Mouse (Mus musculus) cerebellum, postnatal 10 days (tissue): ENCODE results near the gene Acnat2.
"Not testable (repeated sequence)": the region's sequence is repeated elsewhere in the genome, so short reads cannot be mapped to it uniquely, and the experiment has no call there.

Source experiments
- DNase-seq, 2 experiments: peaks; one replicate each; pipeline ENCODE4 v3.0.0; 2021; ENCODE audit warnings: mixed read lengths in 2 of 2

The Acnat2 gene

GRCm38 (mm10) chr4:49407957-49408356 lies at the start of gene Acnat2:
Gene Acnat2, minus strand, starts transcription at chr4:49408151.
- DNase-seq = not testable (repeated sequence)

- DNase-seq = no peak
Measured at GRCm38 (mm10) chr4:49456171-49456570, 48.2 kb upstream of the Acnat2 start.

- no peak for DNase-seq
Measured at GRCm38 (mm10) chr4:49451848-49452551, 44.0 kb upstream of the Acnat2 start.

GRCm38 (mm10) chr4:49451133-49451847 lies 43.3 kb upstream of the Acnat2 start:
- not testable (repeated sequence) for DNase-seq

GRCm38 (mm10) chr4:49436968-49437367 lies 29.0 kb upstream of the Acnat2 start:
- not testable (repeated sequence) for DNase-seq

- not testable (repeated sequence) for DNase-seq
Measured at GRCm38 (mm10) chr4:49410151-49410550, 2.2 kb upstream of the Acnat2 start.

GRCm38 (mm10) chr4:49386873-49387272 lies 21.1 kb downstream of the Acnat2 start:
- DNase-seq = no peak

- not testable (repeated sequence) for DNase-seq
Measured at GRCm38 (mm10) chr4:49383576-49384318, 24.2 kb downstream of the Acnat2 start.

- not testable (repeated sequence) for DNase-seq
Measured at GRCm38 (mm10) chr4:49368046-49368445, 39.9 kb downstream of the Acnat2 start.

GRCm38 (mm10) chr4:49357097-49357496 lies 50.9 kb downstream of the Acnat2 start:
- no peak for DNase-seq

GRCm38 (mm10) chr4:49350470-49350869 lies 57.5 kb downstream of the Acnat2 start:
- DNase-seq = no peak

GRCm38 (mm10) chr4:49348677-49349076 lies 59.3 kb downstream of the Acnat2 start:
- DNase-seq = peak in 1 of 2 experiments; percentile 22

GRCm38 (mm10) chr4:49348001-49348400 lies 60.0 kb downstream of the Acnat2 start:
- not testable (repeated sequence) for DNase-seq

GRCm38 (mm10) chr4:49340091-49340490 lies 67.9 kb downstream of the Acnat2 start:
- not testable (repeated sequence) for DNase-seq

- DNase-seq = not testable (repeated sequence)
Measured at GRCm38 (mm10) chr4:49337949-49338348, 70.0 kb downstream of the Acnat2 start.
